Mouse (Mus musculus): ENCODE data around the gene Adgrf3.

- TF ChIP-seq CTCF (IDR thresholded peaks at IDR 0.05; ENCODE audit: control insufficient read depth, insufficient read depth, insufficient read length) = no peak
- no peak for TF ChIP-seq CEBPB (IDR thresholded peaks at IDR 0.05; ENCODE audit: low read depth)
- TF ChIP-seq MAX (IDR thresholded peaks at IDR 0.05) = no peak
Measured at GRCm38 (mm10) chr5:30242410-30242809, 36.9 kb upstream of the Adgrf3 start.

Measured in C2C12 (cell line).